Mouse (Mus musculus) hindbrain, postnatal 0 days (tissue): Measurements from ENCODE around the gene Syngr3. TPM values are rescaled to one million over a fixed set of nuclear protein-coding genes. Genes with fewer than 3 reads are reported as not detected.
A peak's percentile ranks its signal among the peaks of the same experiment; 100 is the strongest.

Source experiments
- ATAC-seq: fragments of 200-750 bp; cut with Nextera tagmentation; 2 replicates; pipeline ENCODE4 v1.8.0; 2017; ENCODE audit warnings: mild to moderate bottlenecking, moderate TSS enrichment, moderate library complexity
- DNase-seq: peaks from one replicate; pipeline ENCODE4 v3.0.0-alpha.2; 2015; ENCODE audit warnings: low spot score
- H3K27ac ChIP-seq: fragments of 300-500 bp; sonication (generic); 2 replicates; pipeline ENCODE4 v1.5.1; 2014; ENCODE audit warnings: mild to moderate bottlenecking
- H3K27me3 ChIP-seq: fragments of 300-500 bp; sonication (generic); 2 replicates; pipeline ENCODE4 v1.6.1; 2014; ENCODE audit warnings: low read length, mixed read lengths; ENCODE audit not compliant: insufficient read depth
- H3K36me3 ChIP-seq: fragments of 300-500 bp; sonication (generic); 2 replicates; pipeline ENCODE4 v1.6.1; 2014; ENCODE audit warnings: low read length, mixed read lengths; ENCODE audit not compliant: insufficient read depth
- H3K4me1 ChIP-seq: fragments of 300-500 bp; sonication (generic); 2 replicates; pipeline ENCODE4 v1.6.1; 2014; ENCODE audit warnings: antibody characterized with exemption, low read length, mixed read lengths; ENCODE audit not compliant: insufficient read depth
- H3K4me2 ChIP-seq: fragments of 300-500 bp; sonication (generic); 2 replicates; pipeline ENCODE4 v1.6.1; 2014; ENCODE audit warnings: low read depth, mild to moderate bottlenecking, low read length, moderate library complexity, mixed read lengths
- H3K4me3 ChIP-seq: fragments of 300-500 bp; sonication (generic); 2 replicates; pipeline ENCODE4 v1.5.1; 2014; ENCODE audit warnings: low read length
- H3K9ac ChIP-seq: fragments of 300-500 bp; sonication (generic); replicated peaks from 2 replicates; pipeline ENCODE4 v1.6.1; 2014; ENCODE audit warnings: mild to moderate bottlenecking, low read length, moderate library complexity, mixed read lengths
- H3K9me3 ChIP-seq: fragments of 300-500 bp; sonication (generic); 2 replicates; pipeline ENCODE4 v1.6.1; 2016; ENCODE audit warnings: low read length, mixed read lengths
- CTCF ChIP-seq: IDR thresholded peaks from 2 replicates; pipeline ENCODE4 v1.5.1; 2016; ENCODE audit warnings: antibody characterized with exemption, control low read depth, low read depth
- WGBS: fragments of 180-500 bp; shearing (Covaris S2); extraction: QIAGEN DNeasy Blood & Tissue Kit; methylation state at CpG from one replicate; pipeline ENCODE4 v1.1.7; 2014; 5-methylcytosine and 5-hydroxymethylcytosine counted together
- polyA plus RNA-seq: library from polyadenylated mRNA; unstranded; fragments of >200 nt; fragmentation: Nextera tagmentation; extraction: Ambion mirVana; gene quantifications from 2 replicates; pipeline ENCODE4 v1.2.1, GENCODE M21; 2015
- total RNA-seq: library from RNA; depleted of rRNA; stranded (reverse); fragments of >200 nt; gene quantifications from 2 replicates; pipeline ENCODE4 v1.2.3, GENCODE M21; 2014

The Syngr3 gene
- total and polyA plus RNA-seq, 2 experiments from 2014 or later, result 294 to 331 TPM

DNA sequence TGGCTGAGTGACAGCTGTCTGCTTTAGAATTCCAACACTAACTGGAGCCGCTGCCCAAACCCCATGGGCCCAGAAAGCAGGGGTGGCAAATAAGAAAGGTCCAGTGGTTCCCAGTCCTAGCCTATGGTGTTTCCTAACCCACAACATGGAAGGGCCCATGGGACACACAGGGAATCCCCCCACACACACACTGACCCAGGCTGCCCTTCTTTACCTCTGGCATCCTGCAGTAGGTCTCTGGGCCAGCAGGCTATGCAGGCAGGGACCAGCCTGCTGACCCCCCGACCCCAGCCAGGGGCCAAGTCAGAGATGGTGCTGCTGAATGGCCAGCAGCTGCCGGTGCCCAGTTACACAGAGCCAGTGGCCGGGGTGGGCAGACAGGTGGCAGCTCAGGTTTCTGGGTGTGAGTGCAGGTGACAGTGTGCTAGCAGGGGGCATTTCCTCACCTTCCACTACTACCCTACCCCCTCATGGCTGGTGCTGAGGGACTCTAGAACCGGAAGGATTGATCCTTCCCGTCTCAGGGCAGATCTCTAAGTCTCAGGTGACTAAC is 46.9 kb downstream of the Syngr3 start:
- no peaks in the 10 kb centered on the region for H3K4me1 ChIP-seq
- no peak for DNase-seq
- H3K4me3 ChIP-seq, result no peak overlapping the region
- no peak for ATAC-seq
- no peak overlapping the region for H3K4me2 ChIP-seq
- 0 out of 2 replicates have a peak, but pooled peaks cover 16% of the 10 kb centered on the region for H3K36me3 ChIP-seq
- no peak overlapping the region for H3K9ac ChIP-seq
- H3K27ac ChIP-seq, result no peak overlapping the region
- H3K9me3 ChIP-seq, result no peaks in the 10 kb centered on the region
- no peak for TF ChIP-seq CTCF
- H3K27me3 ChIP-seq, result no peaks in the 10 kb centered on the region
- 84% methylated on average over 6 of the region's 6 CpGs for WGBS

DNA sequence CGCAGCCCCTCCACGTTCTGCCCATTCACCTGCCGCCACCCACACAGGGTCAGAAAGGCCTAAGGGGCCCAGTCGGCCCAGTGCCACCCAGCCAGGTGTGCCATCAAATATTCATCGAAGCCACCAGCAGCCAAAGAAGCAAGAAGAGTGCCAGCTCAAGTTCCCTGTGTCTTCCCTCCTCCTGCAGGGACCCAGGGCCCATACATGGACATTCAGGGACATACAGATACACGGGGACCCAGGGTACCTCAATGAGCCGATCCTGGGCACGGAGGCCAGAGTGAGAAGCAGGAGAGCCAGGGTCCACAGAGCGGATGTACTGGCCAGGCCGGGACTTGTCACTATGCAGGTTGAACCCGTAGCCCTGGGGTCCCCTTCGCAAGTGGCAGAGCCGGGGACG is 47.8 kb downstream of the Syngr3 start:
- H3K27ac ChIP-seq, result no peak overlapping the region
- 0 out of 2 replicates have a peak, but pooled peaks cover 16% of the 10 kb centered on the region for H3K36me3 ChIP-seq
- no peaks in the 10 kb centered on the region for H3K9me3 ChIP-seq
- no peaks in the 10 kb centered on the region for H3K27me3 ChIP-seq
- DNase-seq, result no peak
- H3K4me1 ChIP-seq, result no peaks in the 10 kb centered on the region
- TF ChIP-seq CTCF, result no peak
- H3K4me2 ChIP-seq, result no peak overlapping the region
- H3K9ac ChIP-seq, result no peak overlapping the region
- no peak for ATAC-seq
- WGBS, result 91% methylated on average over 14 of the region's 14 CpGs
- no peak overlapping the region for H3K4me3 ChIP-seq

DNA sequence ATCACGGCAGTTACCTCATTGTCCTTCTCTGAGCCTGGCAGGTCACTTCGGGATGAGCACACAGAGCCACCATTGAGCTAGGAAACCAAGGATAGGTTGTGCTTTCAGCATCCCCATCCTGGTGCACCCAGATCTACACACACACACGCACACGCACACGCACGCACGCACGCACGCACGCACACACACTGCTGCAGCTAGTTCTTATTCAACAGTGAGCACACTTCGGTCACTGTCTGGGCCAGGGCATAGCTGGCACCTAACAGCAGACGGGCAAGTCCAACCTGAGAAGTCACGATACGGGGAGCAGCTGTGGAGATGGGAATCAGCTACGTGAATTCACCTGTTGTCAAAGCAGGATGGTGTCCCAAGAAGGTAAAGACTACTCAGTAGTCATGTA is 49.2 kb downstream of the Syngr3 start:
- no peak overlapping the region for H3K9ac ChIP-seq
- H3K27me3 ChIP-seq, result no peaks in the 10 kb centered on the region

DNA sequence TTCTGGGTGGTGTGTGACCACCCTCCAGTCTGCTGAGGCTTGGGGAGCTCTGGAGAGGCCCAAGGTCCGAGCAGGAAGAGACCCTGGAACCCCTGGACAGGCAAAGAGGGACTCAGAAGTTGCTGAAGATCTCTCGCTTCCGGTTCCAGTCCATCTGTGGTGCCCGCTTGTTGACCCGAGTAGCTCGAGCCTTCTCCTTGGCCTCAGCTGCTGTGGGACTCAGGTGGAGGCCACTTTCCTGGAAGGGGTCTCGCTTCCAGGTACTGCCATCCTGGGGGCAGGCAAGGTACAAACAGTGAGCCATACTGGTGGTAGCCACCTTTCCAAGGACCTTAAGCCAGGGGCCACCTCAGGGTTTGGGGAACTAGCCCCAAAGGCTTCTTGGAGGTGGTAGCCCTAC is 49.6 kb downstream of the Syngr3 start:
- Histone ChIP-seq H3K4me1 (no peaks in the 10 kb centered on the region), H3K27me3 (no peaks in the 10 kb centered on the region), H3K36me3 (0 out of 2 replicates have a peak, but pooled peaks cover 16% of the 10 kb centered on the region), H3K9me3 (no peaks in the 10 kb centered on the region), H3K4me2 (no peak overlapping the region), H3K4me3 (no peak overlapping the region), H3K27ac (no peak overlapping the region), H3K9ac (no peak overlapping the region)
- no peak for TF ChIP-seq CTCF
- DNase-seq, result no peak
- 88% methylated on average over 7 of the region's 7 CpGs for WGBS
- ATAC-seq, result no peak

More for the DNA sequence above, 49.2 kb downstream of the Syngr3 start:
- DNase-seq (no peak), ATAC-seq (no peak)
- H3K4me1 ChIP-seq, result no peaks in the 10 kb centered on the region
- H3K4me3 ChIP-seq, result no peak overlapping the region
- 96% methylated on average over 15 of the region's 15 CpGs for WGBS
- no peak overlapping the region for H3K27ac ChIP-seq
- H3K9me3 ChIP-seq, result no peaks in the 10 kb centered on the region
- H3K36me3 ChIP-seq, result 0 out of 2 replicates have a peak, but pooled peaks cover 16% of the 10 kb centered on the region
- H3K4me2 ChIP-seq, result no peak overlapping the region
- no peak for TF ChIP-seq CTCF

DNA sequence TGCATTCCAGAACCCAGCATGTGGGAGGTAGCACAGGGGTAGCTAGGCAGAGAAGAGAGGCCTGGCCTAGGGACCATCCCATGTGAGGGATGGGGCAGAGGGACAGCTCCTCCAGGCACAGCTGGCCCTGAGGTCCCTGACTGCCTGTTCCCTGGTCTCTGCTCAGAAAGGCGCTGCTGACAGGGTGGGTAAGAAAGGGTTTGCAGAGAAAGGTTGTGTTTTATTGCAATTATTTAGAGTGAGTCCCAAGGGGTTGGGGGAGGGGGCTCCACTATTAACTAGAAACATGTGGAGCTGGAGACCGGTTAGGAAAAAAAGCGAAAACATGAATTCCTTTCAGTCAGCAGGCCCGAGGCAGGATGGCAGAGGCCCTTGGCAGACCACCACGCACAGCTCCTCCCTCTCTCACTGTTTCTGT is 50.2 kb downstream of the Syngr3 start:
- WGBS, result 75% methylated on average over 5 of the region's 5 CpGs
- H3K4me1 ChIP-seq, result no peaks in the 10 kb centered on the region
- H3K36me3 ChIP-seq, result 0 out of 2 replicates have a peak, but pooled peaks cover 16% of the 10 kb centered on the region
- TF ChIP-seq CTCF, result no peak
- H3K4me2 ChIP-seq, result no peak overlapping the region
- H3K9me3 ChIP-seq, result no peaks in the 10 kb centered on the region
- H3K27ac ChIP-seq, result peak overlapping the region; percentile 45; the same call in 1 of the 2 replicates
- no peak for DNase-seq
- no peak for ATAC-seq
- H3K9ac ChIP-seq, result no peak overlapping the region
- H3K4me3 ChIP-seq, result no peak overlapping the region
- H3K27me3 ChIP-seq, result no peaks in the 10 kb centered on the region

DNA sequence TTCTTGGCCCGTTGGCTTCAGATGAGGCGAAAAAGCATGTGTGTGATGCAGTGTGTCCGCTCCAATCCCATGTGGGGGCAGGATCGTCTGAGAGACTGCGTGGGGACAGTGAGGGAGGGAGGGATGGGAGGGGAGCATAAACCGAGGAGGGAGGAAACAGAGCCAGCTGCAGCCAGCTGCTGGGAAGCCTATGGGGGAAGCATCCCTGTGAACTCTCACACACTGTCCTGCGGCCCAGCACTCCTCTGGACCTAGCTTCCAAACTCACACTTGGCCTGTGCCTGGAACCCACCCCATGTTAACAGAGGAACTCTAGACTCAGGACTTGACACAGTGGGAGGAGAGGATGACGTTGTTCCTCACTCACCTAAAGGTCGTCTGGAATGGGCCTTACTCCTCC is 50.9 kb downstream of the Syngr3 start:
- Histone ChIP-seq H3K9me3 (no peaks in the 10 kb centered on the region), H3K4me2 (no peak overlapping the region), H3K9ac (no peak overlapping the region), H3K4me3 (no peak overlapping the region), H3K27me3 (no peaks in the 10 kb centered on the region), H3K36me3 (0 out of 2 replicates have a peak, but pooled peaks cover 16% of the 10 kb centered on the region), H3K27ac (peak overlapping the region; percentile 45; the same call in 1 of the 2 replicates), H3K4me1 (no peaks in the 10 kb centered on the region)
- DNase-seq, result no peak
- TF ChIP-seq CTCF, result no peak
- ATAC-seq, result no peak
- 74% methylated on average over 9 of the region's 9 CpGs for WGBS

DNA sequence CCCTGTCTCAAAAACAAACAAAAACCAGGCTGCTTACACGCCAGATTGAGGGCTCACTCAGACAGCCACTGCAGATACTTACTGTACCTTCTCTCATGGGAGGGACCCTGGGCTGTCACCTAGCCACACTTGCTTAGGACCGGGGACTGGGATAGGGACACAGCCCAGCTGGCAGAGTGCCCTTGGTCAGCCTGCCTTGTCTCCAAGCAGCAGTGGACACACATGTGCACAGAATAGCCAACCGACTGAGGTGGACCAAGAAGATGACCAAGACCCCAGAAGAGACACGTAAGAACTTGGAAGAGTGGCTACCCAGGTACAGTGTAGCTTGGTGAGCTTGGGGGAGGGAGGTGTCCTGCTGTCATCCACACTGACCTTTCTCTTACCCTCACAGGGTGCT is 51.5 kb downstream of the Syngr3 start:
- 82% methylated on average over 4 of the region's 4 CpGs for WGBS
- no peak overlapping the region for H3K4me2 ChIP-seq
- TF ChIP-seq CTCF, result no peak

More for the DNA sequence above, 51.5 kb downstream of the Syngr3 start:
- no peak overlapping the region for H3K27ac ChIP-seq
- H3K4me1 ChIP-seq, result no peaks in the 10 kb centered on the region
- no peak overlapping the region for H3K9ac ChIP-seq
- H3K9me3 ChIP-seq, result no peaks in the 10 kb centered on the region
- H3K4me3 ChIP-seq, result no peak overlapping the region
- no peak for DNase-seq
- no peak for ATAC-seq
- H3K27me3 ChIP-seq, result no peaks in the 10 kb centered on the region
- H3K36me3 ChIP-seq, result 0 out of 2 replicates have a peak, but pooled peaks cover 16% of the 10 kb centered on the region
